Mouse (Mus musculus) kidney, postnatal 4 days (tissue): Measurements from ENCODE around the gene Atf3.

Experiments used
- DNase-seq, 2 experiments: peaks; one replicate each; pipeline ENCODE4 v3.0.0; 2021; ENCODE audit warnings: mixed read lengths in 2 of 2

The Atf3 gene

GRCm38 (mm10) chr1:191226570-191226969 lies 8.7 kb upstream of the Atf3 start:
- DNase-seq = no peak

GRCm38 (mm10) chr1:191225771-191226170 lies 7.9 kb upstream of the Atf3 start:
- no peak for DNase-seq

- no peak for DNase-seq
Measured at GRCm38 (mm10) chr1:191224981-191225703, 7.3 kb upstream of the Atf3 start.

- DNase-seq = peak; percentile 96 to 97
Measured at GRCm38 (mm10) chr1:191224302-191224980, 6.6 kb upstream of the Atf3 start.

- no peak for DNase-seq
Measured at GRCm38 (mm10) chr1:191223930-191224301, 6.1 kb upstream of the Atf3 start.

GRCm38 (mm10) chr1:191222031-191222430 lies 4.2 kb upstream of the Atf3 start:
- no peak for DNase-seq

- no peak for DNase-seq
Measured at GRCm38 (mm10) chr1:191220588-191220987, 2.7 kb upstream of the Atf3 start.

- DNase-seq = no peak
Measured at GRCm38 (mm10) chr1:191219748-191220147, 1.9 kb upstream of the Atf3 start.

- no peak for DNase-seq
Measured at GRCm38 (mm10) chr1:191218583-191218982, 744 bp upstream of the Atf3 start.

- peak; percentile 32 to 56 for DNase-seq
Measured at GRCm38 (mm10) chr1:191215776-191216661, 1.8 kb downstream of the Atf3 start.

GRCm38 (mm10) chr1:191211096-191211495 lies 6.7 kb downstream of the Atf3 start:
- DNase-seq = no peak

- no peak for DNase-seq
Measured at GRCm38 (mm10) chr1:191205791-191206190, 12.0 kb downstream of the Atf3 start.

GRCm38 (mm10) chr1:191204876-191205275 lies 13.0 kb downstream of the Atf3 start:
- DNase-seq = no peak

GRCm38 (mm10) chr1:191203496-191203895 lies 14.3 kb downstream of the Atf3 start:
- DNase-seq = peak in 1 of 2 experiments; percentile 31

- DNase-seq = no peak
Measured at GRCm38 (mm10) chr1:191202208-191202952, 15.5 kb downstream of the Atf3 start.

GRCm38 (mm10) chr1:191200816-191201602 lies 16.8 kb downstream of the Atf3 start:
- DNase-seq = no peak

- DNase-seq = no peak
Measured at GRCm38 (mm10) chr1:191197916-191198315, 19.9 kb downstream of the Atf3 start.

GRCm38 (mm10) chr1:191196016-191196415 lies 21.8 kb downstream of the Atf3 start:
- DNase-seq = no peak

GRCm38 (mm10) chr1:191193657-191194424 lies 24.0 kb downstream of the Atf3 start:
- peak; percentile 59 to 76 for DNase-seq

GRCm38 (mm10) chr1:191192751-191193150 lies 25.1 kb downstream of the Atf3 start:
- DNase-seq = no peak

- no peak for DNase-seq
Measured at GRCm38 (mm10) chr1:191192213-191192612, 25.6 kb downstream of the Atf3 start.
